10 mouse cellular contexts compared by ENCODE assay signal in genomic region chr5:148548568-148548967, GRCm38 (mm10). TPM values are rescaled to one million over a fixed set of nuclear protein-coding genes. Genes with fewer than 3 reads are reported as not detected.
DNase-seq lines count a peak whose midpoint lies in the region; ATAC-seq and TF ChIP-seq lines count a peak whose summit lies in the region.
"Had no signal": no experiment of that assay in that cellular context is flagged by ENCODE, and none has a peak within 500 bp of the region (broad histone marks: within the 10 kb centered on the region; RNA-seq: fewer than 3 reads in every experiment).

No protein-coding gene starts in this region.

- TF ChIP-seq CTCF in cortical plate, adult 2 months (IDR thresholded peaks at IDR 0.05; ENCODE audit: extremely low read depth, insufficient read depth, low read length) = no peak

- peaks cover 63% of the 10 kb centered on the region for H3K4me1 ChIP-seq in heart, embryonic 13.5 days
- peaks cover 42% of the 10 kb centered on the region for H3K4me1 ChIP-seq in lung, embryonic 15.5 days
- peaks cover 7% of the 10 kb centered on the region; the same call in 1 of the 2 replicates for H3K4me1 ChIP-seq in cortical plate, adult 2 months (ENCODE audit: control insufficient read depth, insufficient read depth, low read length)
- peaks cover 26% of the 10 kb centered on the region for H3K4me1 ChIP-seq in intestine, embryonic 16.5 days (ENCODE audit: control insufficient read depth, insufficient read depth, low read length)

- no peak overlapping the region for H3K9ac ChIP-seq in heart, embryonic 13.5 days
- H3K9ac ChIP-seq in lung, embryonic 15.5 days = no peak overlapping the region
- no peak overlapping the region for H3K9ac ChIP-seq in intestine, embryonic 16.5 days (ENCODE audit: low read depth, low read length)

- 0 out of 2 replicates have a peak overlapping the region, but pooled peaks have one; percentile 45 for H3K4me2 ChIP-seq in heart, embryonic 13.5 days
- H3K4me2 ChIP-seq in lung, embryonic 15.5 days = peak overlapping the region; percentile 30
- H3K4me2 ChIP-seq in intestine, embryonic 16.5 days (ENCODE audit: low read depth, low read length) = 0 out of 2 replicates have a peak overlapping the region, but pooled peaks have one; percentile 20

- DNase-seq in heart, adult 11 months = no peak
- DNase-seq in lung, postnatal 14 days = no peak
- DNase-seq in right cerebral cortex, postnatal 10 days (ENCODE audit: low spot score in 2 of 2) = no peak
- no peak for DNase-seq in right cerebral cortex, postnatal 14 days
- DNase-seq: cerebellum, postnatal 36 days; heart, postnatal 10 days had no signal

- H3K27me3 ChIP-seq in heart, embryonic 13.5 days (replicated peaks) = no peaks in the 10 kb centered on the region
- no peaks in the 10 kb centered on the region for H3K27me3 ChIP-seq in lung, embryonic 15.5 days
- H3K27me3 ChIP-seq in intestine, embryonic 16.5 days (replicated peaks; ENCODE audit: control insufficient read depth, insufficient read depth, low read length) = no peaks in the 10 kb centered on the region

- no peak overlapping the region for H3K27ac ChIP-seq in heart, embryonic 13.5 days (replicated peaks)
- H3K27ac ChIP-seq in lung, embryonic 15.5 days = no peak overlapping the region
- H3K27ac ChIP-seq in cortical plate, adult 2 months (ENCODE audit: insufficient read depth, low read length) = 0 out of 2 replicates have a peak overlapping the region, but pooled peaks have one; percentile 8
- peak overlapping the region; percentile 73 for H3K27ac ChIP-seq in intestine, embryonic 16.5 days (ENCODE audit: low read length)

- no peaks in the 10 kb centered on the region for H3K9me3 ChIP-seq in heart, embryonic 13.5 days
- no peaks in the 10 kb centered on the region for H3K9me3 ChIP-seq in lung, embryonic 15.5 days
- H3K9me3 ChIP-seq in intestine, embryonic 16.5 days (ENCODE audit: control insufficient read depth, low read length) = no peaks in the 10 kb centered on the region

- WGBS in heart, embryonic 13.5 days = 64% methylated on average over 9 of the region's 9 CpGs
- WGBS in lung, embryonic 15.5 days = 61% methylated on average over 9 of the region's 9 CpGs
- WGBS in intestine, embryonic 16.5 days = 53% methylated on average over 9 of the region's 9 CpGs

- TF ChIP-seq POLR2A in cortical plate, adult 2 months (IDR thresholded peaks at IDR 0.05; ENCODE audit: extremely low read depth, insufficient read depth, low read length) = no peak

- ATAC-seq in heart, embryonic 13.5 days (ENCODE audit: extremely low read depth, insufficient number of reproducible peaks, low FRiP score, low TSS enrichment) = no peak
- ATAC-seq in lung, embryonic 15.5 days (ENCODE audit: borderline replicate concordance, extremely low read depth, low FRiP score, low TSS enrichment) = no peak
- no peak for ATAC-seq in intestine, embryonic 16.5 days

- no peaks in the 10 kb centered on the region for H3K36me3 ChIP-seq in heart, embryonic 13.5 days
- H3K36me3 ChIP-seq in lung, embryonic 15.5 days = no peaks in the 10 kb centered on the region
- H3K36me3 ChIP-seq in intestine, embryonic 16.5 days (ENCODE audit: control insufficient read depth, insufficient read depth, low read length) = no peaks in the 10 kb centered on the region

- H3K4me3 ChIP-seq in heart, embryonic 13.5 days = no peak overlapping the region
- H3K4me3 ChIP-seq in lung, embryonic 15.5 days = no peak overlapping the region
- H3K4me3 ChIP-seq in cortical plate, adult 2 months (ENCODE audit: insufficient read depth, low read length) = no peak overlapping the region
- H3K4me3 ChIP-seq in intestine, embryonic 16.5 days (ENCODE audit: low read length) = no peak overlapping the region

RNA-seq across cellular contexts. Expression of gene Ubl3, which starts 4.0 kb away (rescaled TPM):
- 55.0 and 59.1 TPM in 2 replicates for polyA plus RNA-seq in heart, embryonic 13.5 days (2015; fragmentation: Nextera tagmentation; extraction: Ambion mirVana)
- 85.2 and 88.1 TPM in 2 replicates for polyA plus RNA-seq in lung, embryonic 15.5 days (2015; fragmentation: Nextera tagmentation; extraction: Ambion mirVana)
- polyA plus RNA-seq in cortical plate, adult 2 months (2012; rRNA removed) = 129 and 139 TPM in 2 replicates
- 27.0 and 59.0 TPM in 2 replicates for polyA plus RNA-seq in intestine, embryonic 16.5 days (2015; fragmentation: Nextera tagmentation; extraction: Ambion mirVana)

Comparison
In these comparisons a context has a peak if more than half of its experiments do, and no peak if none do; other contexts are left out.
1. H3K27ac ChIP-seq: peak in cortical plate, adult 2 months (single experiment) and intestine, embryonic 16.5 days (single experiment); none in heart, embryonic 13.5 days (single experiment) and lung, embryonic 15.5 days (single experiment).
2. Peak in every context shown above with its lines, with median percentiles within 50 percentile points of each other: H3K4me2 ChIP-seq.